Mouse (Mus musculus): ENCODE results near the gene Nt5c3b. TPM values are rescaled to one million over a fixed set of nuclear protein-coding genes. Genes with fewer than 3 reads are reported as not detected.
A peak's percentile ranks its signal among the peaks of the same experiment; 100 is the strongest.

Gene Nt5c3b
- 38.3 and 38.6 TPM in 2 replicates for polyA plus RNA-seq (2016; fragmentation: Nextera tagmentation; extraction: Ambion mirVana)

DNA sequence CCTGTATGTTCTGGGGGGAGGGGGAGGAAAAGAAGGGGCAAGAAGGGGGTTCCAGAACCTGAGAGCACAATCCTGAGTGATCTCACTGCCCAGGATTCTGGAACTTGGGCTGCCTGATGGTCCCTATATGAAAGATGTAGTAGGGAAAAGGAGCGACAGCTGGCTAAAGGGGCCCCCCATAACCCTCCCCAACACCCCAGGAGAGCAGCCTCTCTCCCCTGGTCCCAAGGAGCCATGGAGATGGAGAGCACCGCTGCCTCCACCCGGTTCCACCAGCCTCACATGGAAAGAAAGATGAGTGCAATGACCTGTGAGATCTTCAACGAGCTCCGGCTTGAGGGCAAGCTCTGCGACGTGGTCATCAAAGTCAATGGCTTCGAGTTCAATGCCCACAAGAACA is at the start of gene Nt5c3b, which contains the start of gene Klhl10:
Nt5c3b (minus strand) TSS at position 12 of the 400 bp plus-strand sequence.
Klhl10 (plus strand) TSS at position 121 of the 400 bp plus-strand sequence.
- Histone ChIP-seq H3K4me3 (peak within 1 kb of the TSS; percentile 75), H3K4me1 (peaks cover 29% of the 10 kb centered on the region), H3K4me2 (peak within 1 kb of the TSS; percentile 98), H3K9ac (peak within 1 kb of the TSS; percentile 85), H3K27me3 (replicated peaks) (no peaks in the 10 kb centered on the region), H3K36me3 (peaks cover 8% of the 10 kb centered on the region), H3K27ac (peak within 1 kb of the TSS; percentile 57), H3K9me3 (replicated peaks) (no peaks in the 10 kb centered on the region)
- no peak for ATAC-seq
- WGBS (ENCODE audit: insufficient replicate concordance) = 76% methylated on average over 8 of the region's 8 CpGs

DNA sequence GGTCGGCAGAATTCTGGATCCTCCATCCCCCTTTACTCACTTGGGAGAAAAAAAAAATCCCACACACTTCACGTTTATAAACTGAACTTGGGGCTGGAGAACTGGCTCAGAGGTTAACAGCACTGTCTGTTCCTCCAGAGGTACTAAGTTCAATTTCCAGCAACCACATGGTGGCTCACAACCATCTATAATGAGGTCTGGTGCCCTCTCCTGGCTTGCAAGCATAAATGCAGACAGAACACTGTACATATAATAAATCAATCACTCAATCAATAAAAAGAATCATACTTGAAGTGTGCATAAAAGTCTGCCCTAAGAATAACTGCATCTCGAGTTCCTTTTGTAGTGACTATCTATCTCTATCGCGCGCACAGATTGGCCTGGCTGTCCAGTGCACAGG is 49.3 kb upstream of the Nt5c3b start:
- H3K27ac ChIP-seq = no peak overlapping the region
- H3K4me2 ChIP-seq = no peak overlapping the region
- no peak for ATAC-seq
- no peaks in the 10 kb centered on the region for H3K27me3 ChIP-seq (replicated peaks)
- H3K36me3 ChIP-seq = peaks cover 96% of the 10 kb centered on the region
- no peak overlapping the region for H3K4me3 ChIP-seq
- 81% methylated on average over 6 of the region's 6 CpGs for WGBS (ENCODE audit: insufficient replicate concordance)
- no peaks in the 10 kb centered on the region for H3K4me1 ChIP-seq
- H3K9me3 ChIP-seq (replicated peaks) = no peaks in the 10 kb centered on the region
- no peak overlapping the region for H3K9ac ChIP-seq

DNA sequence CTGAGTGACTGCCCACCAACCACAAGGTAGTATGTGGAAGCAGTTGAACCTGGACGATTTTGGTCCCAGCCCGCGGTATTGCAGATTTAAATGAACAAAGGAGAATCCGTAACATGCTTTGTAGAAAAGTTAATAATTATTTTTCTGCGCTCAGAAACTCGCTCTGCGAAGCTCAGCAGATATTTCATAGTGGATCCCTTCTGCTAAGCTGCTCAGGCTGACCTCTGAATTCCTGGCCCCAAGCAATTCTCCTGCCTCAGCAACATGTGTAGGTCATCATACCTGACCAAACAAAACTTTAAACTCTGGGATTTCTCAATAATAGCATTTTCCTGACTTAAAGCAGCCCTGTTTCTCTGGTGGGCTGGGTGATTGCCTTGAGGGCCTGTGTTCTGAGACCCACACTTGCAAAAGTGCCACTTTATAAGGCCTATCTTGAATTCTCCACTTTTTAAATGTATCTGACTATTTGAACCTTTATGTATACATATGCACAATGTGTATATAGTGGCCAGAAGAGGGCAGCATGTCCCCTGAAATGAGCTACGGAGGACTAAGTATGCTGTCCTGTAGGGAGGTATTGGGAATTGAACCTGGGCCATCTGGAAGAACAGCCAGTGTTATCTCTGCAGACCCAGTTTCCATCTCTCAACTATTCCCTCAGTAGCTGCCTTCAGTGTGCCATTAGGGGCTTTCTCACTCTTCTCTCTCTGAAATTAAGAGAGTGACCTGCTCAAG is 44.4 kb upstream of the Nt5c3b start:
- H3K9ac ChIP-seq = no peak overlapping the region
- ATAC-seq = no peak; the same call in 1 of the 2 replicates
- no peaks in the 10 kb centered on the region for H3K4me1 ChIP-seq
- H3K4me2 ChIP-seq = no peak overlapping the region
- H3K4me3 ChIP-seq = no peak overlapping the region
- peaks cover 99% of the 10 kb centered on the region for H3K36me3 ChIP-seq
- 82% methylated on average over 8 of the region's 8 CpGs for WGBS (ENCODE audit: insufficient replicate concordance)
- no peaks in the 10 kb centered on the region for H3K27me3 ChIP-seq (replicated peaks)
- H3K27ac ChIP-seq = no peak overlapping the region
- H3K9me3 ChIP-seq (replicated peaks) = no peaks in the 10 kb centered on the region

DNA sequence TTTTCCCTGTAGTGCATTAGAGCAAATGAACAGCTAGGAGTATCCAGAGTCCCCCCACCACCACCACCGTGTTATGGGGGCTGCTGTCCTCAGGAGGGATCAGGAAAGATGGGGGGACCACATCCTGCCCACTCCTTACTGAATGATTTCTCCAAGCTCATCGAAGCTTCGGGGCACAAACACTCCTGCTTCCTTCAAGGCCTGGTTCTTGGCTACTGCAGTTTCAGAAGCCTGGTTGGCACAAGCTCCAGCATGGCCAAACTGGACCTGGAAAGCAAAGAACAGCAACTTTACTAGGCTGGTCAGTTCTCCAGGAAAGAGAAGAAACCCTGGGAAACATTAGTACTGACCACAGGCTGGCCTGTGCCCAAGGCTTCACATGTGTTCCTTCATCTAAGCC is 42.9 kb upstream of the Nt5c3b start:
- no peak for ATAC-seq
- Histone ChIP-seq H3K9ac (no peak overlapping the region), H3K36me3 (peaks cover 99% of the 10 kb centered on the region), H3K4me3 (no peak overlapping the region), H3K27ac (no peak overlapping the region), H3K9me3 (replicated peaks) (no peaks in the 10 kb centered on the region), H3K4me1 (no peaks in the 10 kb centered on the region), H3K4me2 (no peak overlapping the region), H3K27me3 (replicated peaks) (no peaks in the 10 kb centered on the region)
- WGBS (ENCODE audit: insufficient replicate concordance) = 88% methylated on average over 3 of the region's 3 CpGs

DNA sequence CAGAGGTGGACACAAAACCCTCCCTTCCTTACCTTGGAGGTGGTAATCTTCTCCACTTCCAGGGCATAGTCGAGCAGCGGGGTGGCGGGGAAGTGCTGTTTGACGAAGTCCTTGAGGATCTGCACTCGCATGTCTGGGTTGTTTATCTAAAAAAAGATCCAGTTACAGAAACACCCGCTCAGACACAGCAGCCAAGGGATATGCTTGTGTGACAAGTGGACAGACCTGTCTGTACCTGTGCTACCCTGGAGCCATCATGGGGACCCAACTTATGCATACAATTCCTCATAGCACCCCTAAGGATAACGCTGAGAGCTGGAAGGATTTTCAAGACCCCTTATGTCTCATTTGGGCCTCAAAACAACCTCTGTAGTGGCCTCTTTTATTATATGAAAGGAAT is 37.5 kb upstream of the Nt5c3b start:
- no peak overlapping the region for H3K27ac ChIP-seq
- WGBS (ENCODE audit: insufficient replicate concordance) = 79% methylated on average over 7 of the region's 7 CpGs
- no peak overlapping the region for H3K4me3 ChIP-seq
- H3K4me1 ChIP-seq = no peaks in the 10 kb centered on the region
- no peaks in the 10 kb centered on the region for H3K27me3 ChIP-seq (replicated peaks)
- no peaks in the 10 kb centered on the region for H3K9me3 ChIP-seq (replicated peaks)
- no peak for ATAC-seq
- no peak overlapping the region for H3K9ac ChIP-seq
- peaks cover 86% of the 10 kb centered on the region for H3K36me3 ChIP-seq
- no peak overlapping the region for H3K4me2 ChIP-seq

DNA sequence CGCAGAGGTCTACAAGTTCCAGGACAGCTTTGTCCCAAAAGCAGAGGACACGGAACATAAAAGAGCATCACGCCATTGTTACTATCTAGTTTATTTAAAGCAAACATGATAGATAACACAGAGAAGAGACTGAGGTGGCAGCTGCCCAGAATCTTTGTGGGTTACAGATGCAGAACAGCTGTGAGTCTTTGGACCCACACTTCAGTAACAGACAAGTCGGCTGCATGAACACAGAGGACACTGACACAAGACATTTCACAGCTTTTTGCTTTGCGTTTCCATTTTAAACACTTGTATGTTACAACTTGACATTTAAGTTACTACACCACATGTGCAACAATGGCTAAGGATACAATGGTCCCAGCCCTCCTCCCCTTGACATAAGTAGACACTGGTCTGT is 34.7 kb upstream of the Nt5c3b start:
- 81% methylated on average over 5 of the region's 5 CpGs for WGBS (ENCODE audit: insufficient replicate concordance)

DNA sequence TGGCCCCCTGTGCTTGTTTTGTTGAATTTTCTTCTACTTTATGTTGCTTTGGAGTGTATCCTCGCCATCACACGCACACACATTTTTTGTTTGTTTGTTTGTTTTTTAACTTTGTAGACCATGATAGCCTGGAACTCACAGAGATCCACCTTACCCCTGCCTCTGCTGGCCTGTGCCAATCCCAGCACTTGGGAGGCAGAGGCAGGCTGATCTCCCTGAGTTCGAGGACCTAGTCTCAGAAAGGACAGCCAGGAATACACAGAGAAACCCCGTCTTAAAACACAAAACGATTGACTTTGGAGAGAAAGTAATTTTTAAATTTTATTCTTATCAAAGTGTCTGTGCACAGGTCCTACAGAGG is 31.3 kb upstream of the Nt5c3b start:
- Histone ChIP-seq H3K9ac (no peak overlapping the region), H3K27ac (peak overlapping the region; percentile 56; the same call in 1 of the 2 replicates)
- 26% methylated on average over 5 of the region's 5 CpGs for WGBS (ENCODE audit: insufficient replicate concordance)

More for the DNA sequence above, 34.7 kb upstream of the Nt5c3b start:
- Histone ChIP-seq H3K4me1 (peaks cover 10% of the 10 kb centered on the region), H3K27me3 (replicated peaks) (no peaks in the 10 kb centered on the region), H3K9me3 (replicated peaks) (no peaks in the 10 kb centered on the region), H3K9ac (no peak overlapping the region), H3K27ac (no peak overlapping the region), H3K36me3 (peaks cover 58% of the 10 kb centered on the region), H3K4me3 (no peak overlapping the region), H3K4me2 (no peak overlapping the region)
- ATAC-seq = no peak

DNA sequence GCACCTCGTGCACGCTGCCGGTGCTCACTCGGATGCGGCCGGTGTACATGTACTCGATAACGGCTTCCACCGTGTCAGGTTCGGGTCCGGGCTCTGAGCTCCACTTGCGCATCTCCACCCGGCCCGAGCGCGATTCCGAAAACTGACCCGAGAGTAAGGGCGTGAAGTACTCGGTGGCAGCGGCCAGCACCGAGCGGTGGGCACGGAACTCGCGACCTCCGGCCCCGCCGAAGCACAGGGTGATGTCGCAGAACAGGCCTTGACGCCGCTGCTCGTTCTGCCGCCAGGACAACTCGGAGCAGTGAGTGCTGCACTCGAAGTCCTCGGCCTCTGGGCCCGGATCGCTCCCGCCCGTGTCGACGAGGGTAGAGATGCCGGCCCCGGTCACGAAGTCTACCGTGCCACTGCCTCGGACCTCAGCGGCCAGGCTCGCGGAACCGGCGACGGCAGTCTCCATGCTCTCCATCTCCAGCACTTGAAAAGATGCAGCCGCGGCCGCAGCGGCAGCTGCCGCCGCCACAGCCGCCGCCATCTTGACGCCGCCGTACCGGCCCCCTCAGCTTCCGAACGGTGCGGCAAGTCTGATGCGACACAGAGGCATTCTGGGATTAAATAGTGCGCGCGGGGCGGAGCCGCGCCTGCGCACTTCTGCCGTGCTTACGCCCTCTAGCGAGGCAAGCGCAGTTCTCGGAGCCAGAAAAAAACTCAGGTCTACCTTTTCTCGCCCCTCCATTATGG is 30.8 kb upstream of the Nt5c3b start, which contains the start of gene Klhl11:
Klhl11 (minus strand) TSS at position 545 of the 738 bp plus-strand sequence.
- Histone ChIP-seq H3K9me3 (replicated peaks) (no peaks in the 10 kb centered on the region), H3K4me2 (peak within 1 kb of the TSS; percentile 96), H3K4me3 (peak within 1 kb of the TSS; percentile 90), H3K27me3 (replicated peaks) (no peaks in the 10 kb centered on the region), H3K4me1 (peaks cover 36% of the 10 kb centered on the region), H3K27ac (peak within 1 kb of the TSS; percentile 84), H3K36me3 (peaks cover 22% of the 10 kb centered on the region), H3K9ac (peak within 1 kb of the TSS; percentile 89)
- peak; percentile 92 for ATAC-seq
- under 1% methylated on average over 83 of the region's 83 CpGs for WGBS (ENCODE audit: insufficient replicate concordance)

More for the DNA sequence above, 31.3 kb upstream of the Nt5c3b start:
- H3K36me3 ChIP-seq = peaks cover 27% of the 10 kb centered on the region
- ATAC-seq = peak; percentile 57
- peak overlapping the region; percentile 90 for H3K4me3 ChIP-seq
- peaks cover 36% of the 10 kb centered on the region for H3K4me1 ChIP-seq
- H3K9me3 ChIP-seq (replicated peaks) = no peaks in the 10 kb centered on the region
- peak overlapping the region; percentile 50 for H3K4me2 ChIP-seq
- H3K27me3 ChIP-seq (replicated peaks) = no peaks in the 10 kb centered on the region

DNA sequence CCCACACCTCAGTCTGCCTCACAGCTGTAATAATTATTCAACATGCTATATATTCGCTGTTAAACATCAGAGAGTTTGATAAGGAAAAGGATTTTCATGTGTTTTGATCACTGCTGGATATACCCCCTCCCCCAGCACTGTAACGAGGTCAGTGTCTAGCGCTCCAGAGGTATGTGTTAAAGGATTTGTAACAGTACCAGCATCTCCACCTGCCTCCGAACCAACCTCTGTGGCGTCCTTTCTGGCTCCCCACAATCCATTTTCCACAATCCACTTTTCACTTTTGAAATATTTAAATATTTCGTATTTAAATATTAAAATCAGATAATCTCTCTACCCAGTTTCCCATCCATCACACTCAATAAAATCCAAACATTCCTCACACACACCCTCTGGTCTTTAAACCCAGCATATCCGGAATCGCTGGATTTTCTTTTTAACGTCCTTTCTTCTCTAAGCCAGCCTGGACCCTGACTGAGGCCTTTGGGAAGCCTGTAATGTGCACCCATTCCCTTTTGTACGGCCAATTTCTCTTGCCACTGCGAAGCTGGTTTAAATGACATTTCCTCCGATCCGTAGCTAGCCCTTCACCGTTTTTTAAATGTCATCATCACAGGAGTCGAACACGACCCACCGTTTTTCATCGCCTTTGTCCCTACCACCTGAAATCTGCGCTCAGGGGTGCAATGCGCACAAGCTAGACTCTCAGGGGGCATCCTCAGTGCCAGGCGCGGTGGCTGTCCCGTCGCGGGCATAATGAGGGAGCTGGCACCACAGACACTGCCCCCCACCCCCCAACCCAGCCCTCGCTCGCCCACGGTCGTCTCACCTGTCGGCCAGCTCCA is 30.0 kb upstream of the Nt5c3b start:
- Histone ChIP-seq H3K27me3 (replicated peaks) (no peaks in the 10 kb centered on the region), H3K4me1 (peaks cover 43% of the 10 kb centered on the region), H3K36me3 (peaks cover 21% of the 10 kb centered on the region), H3K4me3 (peak overlapping the region; percentile 90), H3K9ac (peak overlapping the region; percentile 89), H3K27ac (peak overlapping the region; percentile 84), H3K4me2 (peak overlapping the region; percentile 96), H3K9me3 (replicated peaks) (no peaks in the 10 kb centered on the region)
- ATAC-seq = peak; percentile 13; the same call in 1 of the 2 replicates
- WGBS (ENCODE audit: insufficient replicate concordance) = 6% methylated on average over 30 of the region's 30 CpGs

DNA sequence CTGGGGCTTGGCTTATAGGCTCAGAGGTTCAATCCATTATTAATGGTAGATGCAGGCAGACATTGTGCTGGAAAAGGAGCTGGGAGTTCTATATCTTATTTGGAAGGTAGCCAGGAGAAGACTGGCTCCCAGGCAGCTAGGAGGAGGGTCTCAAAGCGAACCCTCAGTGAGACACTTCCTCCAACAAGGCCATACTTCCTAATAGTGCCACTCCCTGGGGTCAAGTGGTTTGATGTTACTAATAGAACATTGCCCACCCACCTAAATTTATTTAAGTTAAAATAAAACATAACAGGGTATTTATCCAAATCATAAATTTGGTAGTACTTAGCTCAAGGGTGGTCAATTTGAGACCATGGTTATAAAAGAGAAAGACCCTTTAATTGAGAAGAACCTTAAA is 24.2 kb upstream of the Nt5c3b start:
- H3K27me3 ChIP-seq (replicated peaks) = no peaks in the 10 kb centered on the region
- peak overlapping the region; percentile 27 for H3K4me2 ChIP-seq
- peaks cover 37% of the 10 kb centered on the region for H3K36me3 ChIP-seq
- peaks cover 45% of the 10 kb centered on the region for H3K4me1 ChIP-seq
- WGBS (ENCODE audit: insufficient replicate concordance) = 23% methylated on average over 1 of the region's 1 CpGs
- H3K9ac ChIP-seq = 0 out of 2 replicates have a peak overlapping the region, but pooled peaks have one; percentile 14
- H3K9me3 ChIP-seq (replicated peaks) = no peaks in the 10 kb centered on the region
- H3K27ac ChIP-seq = peak overlapping the region; percentile 54; the same call in 1 of the 2 replicates
- ATAC-seq = no peak
- no peak overlapping the region for H3K4me3 ChIP-seq

DNA sequence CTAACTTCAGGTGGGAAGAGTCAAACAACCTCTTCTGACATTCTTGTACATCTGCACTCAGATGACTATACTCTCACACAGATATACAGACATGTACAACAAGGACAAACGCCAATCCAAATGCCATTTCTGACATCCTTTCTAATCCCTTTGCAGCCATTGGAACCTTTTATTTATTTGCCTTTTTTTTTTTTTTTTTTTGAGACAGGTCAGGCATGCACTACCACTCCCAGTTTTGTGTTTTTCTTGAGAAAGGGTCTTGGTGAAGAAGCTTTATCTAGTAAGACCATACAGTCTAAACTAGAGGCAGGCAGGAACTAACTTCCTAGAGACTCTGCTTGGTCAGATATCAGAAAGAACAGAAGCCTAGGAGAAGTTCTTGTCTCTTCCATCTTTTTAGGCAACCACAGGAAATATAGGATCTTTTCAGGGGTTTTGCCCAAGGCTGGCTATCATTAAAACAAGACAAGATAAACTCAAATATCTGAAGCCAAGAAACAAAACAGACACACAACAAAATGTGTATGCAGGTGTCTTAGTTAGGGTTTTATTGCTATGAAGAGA is 23.7 kb upstream of the Nt5c3b start:
- 0 out of 2 replicates have a peak overlapping the region, but pooled peaks have one; percentile 15 for H3K9ac ChIP-seq
- H3K9me3 ChIP-seq (replicated peaks) = no peaks in the 10 kb centered on the region
- WGBS (ENCODE audit: insufficient replicate concordance) = 61% methylated on average over 1 of the region's 1 CpGs
- H3K27me3 ChIP-seq (replicated peaks) = no peaks in the 10 kb centered on the region
- peak overlapping the region; percentile 54; the same call in 1 of the 2 replicates for H3K27ac ChIP-seq
- H3K36me3 ChIP-seq = peaks cover 41% of the 10 kb centered on the region
- peaks cover 40% of the 10 kb centered on the region for H3K4me1 ChIP-seq
- ATAC-seq = peak; percentile 77
- no peak overlapping the region for H3K4me3 ChIP-seq
- peak overlapping the region; percentile 27 for H3K4me2 ChIP-seq
